In genomic region chr2:174334415-174334814, GRCm38 (mm10) we compare ENCODE assay signal across 9 mouse cellular contexts. TPM values are rescaled to one million over a fixed set of nuclear protein-coding genes. Genes with fewer than 3 reads are reported as not detected.
A peak's percentile ranks its signal among the peaks of the same experiment; 100 is the strongest.
DNase-seq lines count a peak whose midpoint lies in the region; ATAC-seq and TF ChIP-seq lines count a peak whose summit lies in the region.
"Had no signal": no experiment of that assay in that cellular context is flagged by ENCODE, and none has a peak within 500 bp of the region (broad histone marks: within the 10 kb centered on the region; RNA-seq: fewer than 3 reads in every experiment).

No protein-coding gene starts in this region.

- no peaks in the 10 kb centered on the region for H3K27me3 ChIP-seq in embryonic facial prominence, embryonic 12.5 days
- H3K27me3 ChIP-seq in intestine, embryonic 16.5 days (replicated peaks; ENCODE audit: control insufficient read depth, insufficient read depth, low read length) = no peaks in the 10 kb centered on the region

- peaks cover 60% of the 10 kb centered on the region for H3K4me1 ChIP-seq in embryonic facial prominence, embryonic 12.5 days
- peaks cover 39% of the 10 kb centered on the region for H3K4me1 ChIP-seq in intestine, embryonic 16.5 days (ENCODE audit: control insufficient read depth, insufficient read depth, low read length)

- no peaks in the 10 kb centered on the region for H3K9me3 ChIP-seq in embryonic facial prominence, embryonic 12.5 days
- H3K9me3 ChIP-seq in intestine, embryonic 16.5 days (ENCODE audit: control insufficient read depth, low read length) = no peaks in the 10 kb centered on the region

- H3K4me2 ChIP-seq in embryonic facial prominence, embryonic 12.5 days (replicated peaks) = peak overlapping the region; percentile 28
- H3K4me2 ChIP-seq in intestine, embryonic 16.5 days (ENCODE audit: low read depth, low read length) = peak overlapping the region; percentile 7; the same call in 1 of the 2 replicates

- TF ChIP-seq CTCF in layer of hippocampus, adult 2 months (conservative IDR thresholded peaks at IDR 0.05) = no peak

- H3K36me3 ChIP-seq in embryonic facial prominence, embryonic 12.5 days = 0 out of 2 replicates have a peak, but pooled peaks cover 2% of the 10 kb centered on the region
- no peaks in the 10 kb centered on the region for H3K36me3 ChIP-seq in intestine, embryonic 16.5 days (ENCODE audit: control insufficient read depth, insufficient read depth, low read length)

- no peak for ATAC-seq in embryonic facial prominence, embryonic 12.5 days (ENCODE audit: insufficient number of reproducible peaks, insufficient read depth, low FRiP score, low TSS enrichment)
- ATAC-seq in intestine, embryonic 16.5 days = no peak
- ATAC-seq in megakaryocyte progenitor cell, adult 5-6 weeks (replicated peaks; ENCODE audit: poor library complexity) = no peak

- WGBS in embryonic facial prominence, embryonic 12.5 days = 78% methylated on average over 10 of the region's 10 CpGs
- WGBS in intestine, embryonic 16.5 days = 61% methylated on average over 10 of the region's 10 CpGs

- no peak overlapping the region for H3K4me3 ChIP-seq in layer of hippocampus, adult 2 months
- no peak overlapping the region for H3K4me3 ChIP-seq in embryonic facial prominence, embryonic 12.5 days
- H3K4me3 ChIP-seq in intestine, embryonic 16.5 days (ENCODE audit: low read length) = no peak overlapping the region

- 0 out of 2 replicates have a peak overlapping the region, but pooled peaks have one; percentile 21 for H3K27ac ChIP-seq in layer of hippocampus, adult 2 months
- H3K27ac ChIP-seq in embryonic facial prominence, embryonic 12.5 days = peak overlapping the region; percentile 36; the same call in 1 of the 2 replicates
- no peak overlapping the region for H3K27ac ChIP-seq in intestine, embryonic 16.5 days (ENCODE audit: low read length)
- H3K27ac ChIP-seq: liver, embryonic 14.5 days had no signal

- no peak for DNase-seq in layer of hippocampus, adult 2 months (ENCODE audit: low spot score in 2 of 2)
- DNase-seq in layer of hippocampus, postnatal 14 days (ENCODE audit: low spot score in 2 of 2) = no peak
- DNase-seq in adrenal gland, postnatal 25 days = peak; percentile 59
- no peak for DNase-seq in ovary, postnatal 10 days (ENCODE audit: low spot score)
- no peak for DNase-seq in layer of hippocampus, postnatal 36 days

- peak overlapping the region; percentile 27; the same call in 1 of the 2 replicates for H3K9ac ChIP-seq in embryonic facial prominence, embryonic 12.5 days
- H3K9ac ChIP-seq in intestine, embryonic 16.5 days (ENCODE audit: low read depth, low read length) = no peak overlapping the region; the same call in 1 of the 2 replicates
- H3K9ac ChIP-seq: liver, embryonic 14.5 days had no signal

RNA-seq across cellular contexts. Expression of gene Gm20721, which starts 12.1 kb away (rescaled TPM):
- total RNA-seq in layer of hippocampus, adult 2 months (2021) = 1 to 10 TPM; 2.0 to 3.5 TPM
- 1 to 10 TPM; 2.6 to 2.8 TPM for total RNA-seq in layer of hippocampus, postnatal 14 days (2021)
- total RNA-seq in adrenal gland, postnatal 25 days (2021) = 2.1 and 2.4 TPM in 2 replicates
- 17.3 and 19.9 TPM in 2 replicates for polyA plus RNA-seq in embryonic facial prominence, embryonic 12.5 days (2016; fragmentation: Nextera tagmentation; extraction: Ambion mirVana)
- 37.0 and 98.1 TPM in 2 replicates for polyA plus RNA-seq in intestine, embryonic 16.5 days (2015; fragmentation: Nextera tagmentation; extraction: Ambion mirVana)
- 0.12 TPM in 1 of 2 replicates, not detected in the other for total RNA-seq in megakaryocyte progenitor cell, adult 5-6 weeks (2015)
- total RNA-seq in megakaryocyte progenitor cell, adult 5-6 weeks (2017) = 3.1 and 3.3 TPM in 2 replicates
- 1 to 10 TPM; 1.7 to 2.7 TPM for total RNA-seq in layer of hippocampus, postnatal 36 days (2021)

RNA-seq across cellular contexts. Expression of gene Gnas, which starts 50.3 kb away (rescaled TPM):
- total RNA-seq in layer of hippocampus, adult 2 months (2021) = 1,000 to 10,000 TPM; 1,674 to 1,781 TPM
- 1,000 to 10,000 TPM; 1,917 to 1,971 TPM for total RNA-seq in layer of hippocampus, postnatal 14 days (2021)
- 2,468 and 2,497 TPM in 2 replicates for total RNA-seq in adrenal gland, postnatal 25 days (2021)
- polyA plus RNA-seq in embryonic facial prominence, embryonic 12.5 days (2016; fragmentation: Nextera tagmentation; extraction: Ambion mirVana) = 1,926 and 2,042 TPM in 2 replicates
- polyA plus RNA-seq in intestine, embryonic 16.5 days (2015; fragmentation: Nextera tagmentation; extraction: Ambion mirVana) = 402 and 775 TPM in 2 replicates
- 564 and 566 TPM in 2 replicates for total RNA-seq in megakaryocyte progenitor cell, adult 5-6 weeks (2015)
- 218 and 221 TPM in 2 replicates for total RNA-seq in megakaryocyte progenitor cell, adult 5-6 weeks (2017)
- total RNA-seq in layer of hippocampus, postnatal 36 days (2021) = 1,000 to 10,000 TPM; 1,740 to 1,859 TPM
